Mouse (Mus musculus) cerebellum, adult (tissue): ENCODE results near the gene Bcas1.

ENCODE experiments used
- ATAC-seq: cut with Nextera tagmentation; 2 replicates; pipeline ENCODE4 v1.9.2; 2017; ENCODE audit warnings: mild to moderate bottlenecking, moderate library complexity, mixed read lengths; ENCODE audit not compliant: insufficient number of reproducible peaks, low FRiP score, low TSS enrichment

Gene Bcas1

GRCm38 (mm10) chr2:170319533-170320463 is 107.8 kb downstream of the Bcas1 start:
- no peak for ATAC-seq

GRCm38 (mm10) chr2:170318713-170319532 is 108.7 kb downstream of the Bcas1 start:
- ATAC-seq, result no peak; the same call in 1 of the 2 replicates

- ATAC-seq, result no peak
Observed at GRCm38 (mm10) chr2:170316774-170317173, 110.9 kb downstream of the Bcas1 start.

- ATAC-seq, result no peak
Observed at GRCm38 (mm10) chr2:170316344-170316743, 111.3 kb downstream of the Bcas1 start.

GRCm38 (mm10) chr2:170310988-170311359 is 116.7 kb downstream of the Bcas1 start:
- no peak for ATAC-seq

- ATAC-seq, result no peak
Observed at GRCm38 (mm10) chr2:170310310-170310987, 117.2 kb downstream of the Bcas1 start.

- no peak for ATAC-seq
Observed at GRCm38 (mm10) chr2:170308966-170309365, 118.7 kb downstream of the Bcas1 start.

- ATAC-seq, result no peak
Observed at GRCm38 (mm10) chr2:170308033-170308820, 119.4 kb downstream of the Bcas1 start.

GRCm38 (mm10) chr2:170307589-170308021 is 120.0 kb downstream of the Bcas1 start:
- ATAC-seq, result no peak

- no peak for ATAC-seq
Observed at GRCm38 (mm10) chr2:170306637-170307320, 120.9 kb downstream of the Bcas1 start.

GRCm38 (mm10) chr2:170304766-170305165 is 122.9 kb downstream of the Bcas1 start:
- ATAC-seq, result no peak

- no peak for ATAC-seq
Observed at GRCm38 (mm10) chr2:170303595-170303994, 124.0 kb downstream of the Bcas1 start.

GRCm38 (mm10) chr2:170302825-170303224 is 124.8 kb downstream of the Bcas1 start:
- no peak for ATAC-seq
